Mouse (Mus musculus) lung, postnatal 0 days (tissue): ENCODE results near the gene Clec10a.

ENCODE experiments used
- CTCF ChIP-seq: IDR thresholded peaks from 2 replicates; pipeline ENCODE4 v1.5.1; 2016; ENCODE audit warnings: antibody characterized with exemption, mild to moderate bottlenecking
- EP300 ChIP-seq: IDR thresholded peaks from 2 replicates; pipeline ENCODE4 v1.6.1; 2016; ENCODE audit warnings: antibody characterized with exemption, mild to moderate bottlenecking, control low read depth

DNA sequence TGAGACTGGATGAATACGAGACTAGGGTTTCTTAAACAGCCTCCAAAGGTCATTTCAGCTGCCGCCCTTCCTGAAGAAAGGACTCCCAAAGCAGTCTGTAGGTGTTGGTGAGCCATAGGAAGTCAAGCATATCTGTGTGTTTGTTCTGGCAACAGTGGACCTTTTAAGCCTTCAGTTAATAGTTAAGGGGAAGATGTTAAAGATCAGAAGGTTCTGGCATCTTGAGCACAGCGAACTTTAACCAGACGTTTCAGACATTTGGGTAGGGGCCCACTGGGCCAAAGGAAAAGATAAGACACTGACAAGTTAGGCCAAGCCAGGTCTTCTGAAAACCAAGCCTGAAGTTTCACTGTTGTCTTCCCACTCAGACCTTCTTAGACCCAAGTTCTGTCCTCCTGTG lies 62.0 kb downstream of the Clec10a start:
- TF ChIP-seq CTCF (no peak), EP300 (no peak)
